Mouse (Mus musculus) cerebellum, adult 2 months (tissue): ENCODE data around the gene Gramd1a.
A peak's percentile ranks its signal among the peaks of the same experiment; 100 is the strongest.

Experiments
- CTCF ChIP-seq: fragments of 200-500 bp; IDR thresholded peaks from 2 replicates; pipeline ENCODE4 v1.5.1; 2011; ENCODE audit warnings: low read depth, mild to moderate bottlenecking, control low read depth, low read length, moderate library complexity, borderline replicate concordance; ENCODE audit not compliant: insufficient read depth
- POLR2A ChIP-seq: fragments of 200-500 bp; IDR thresholded peaks from 2 replicates; pipeline ENCODE4 v1.6.1; 2011; ENCODE audit warnings: low read length, control low read depth, borderline replicate concordance; ENCODE audit not compliant: insufficient read depth

GRCm38 (mm10) chr7:31176886-31177763, 21.4 kb upstream of the Gramd1a start:
- TF ChIP-seq CTCF (peak; percentile 92), POLR2A (no peak)
